Mouse (Mus musculus): ENCODE measurements around the gene Egfem1.

GRCm38 (mm10) chr3:29730062-29730760 lies 648.4 kb downstream of the Egfem1 start:
- TF ChIP-seq CTCF (conservative IDR thresholded peaks at IDR 0.05; ENCODE audit: low read length) (peak; percentile 49), POU5F1 (IDR thresholded peaks at IDR 0.05; ENCODE audit: borderline replicate concordance, low read length) (no peak)

Data from E14TG2a.4 (cell line).